Mouse (Mus musculus) testis, postnatal 14 days (tissue): ENCODE measurements around the gene Cxcr4.
"Not testable (repeated sequence)": the region's sequence is repeated elsewhere in the genome, so short reads cannot be mapped to it uniquely, and the experiment has no call there.

Experiments
- DNase-seq: peaks from one replicate; pipeline ENCODE4 v3.0.0; 2021; ENCODE audit warnings: low spot score

The Cxcr4 gene

GRCm38 (mm10) chr1:128597209-128597782, 5.2 kb upstream of the Cxcr4 start:
- no peak for DNase-seq

- no peak for DNase-seq
Observed at GRCm38 (mm10) chr1:128595528-128595927, 3.4 kb upstream of the Cxcr4 start.

GRCm38 (mm10) chr1:128595105-128595420, 3.0 kb upstream of the Cxcr4 start:
- no peak for DNase-seq

GRCm38 (mm10) chr1:128594353-128595104, 2.4 kb upstream of the Cxcr4 start:
- no peak for DNase-seq

- peak; percentile 35 for DNase-seq
Observed at GRCm38 (mm10) chr1:128592961-128593501, 938 bp upstream of the Cxcr4 start.

- peak; percentile 18 for DNase-seq
Observed at GRCm38 (mm10) chr1:128591721-128592210, 327 bp downstream of the Cxcr4 start.

- peak; percentile 23 for DNase-seq
Observed at GRCm38 (mm10) chr1:128590816-128591720, 1.0 kb downstream of the Cxcr4 start.

- no peak for DNase-seq
Observed at GRCm38 (mm10) chr1:128590011-128590410, 2.1 kb downstream of the Cxcr4 start.

- DNase-seq = no peak
Observed at GRCm38 (mm10) chr1:128589488-128589887, 2.6 kb downstream of the Cxcr4 start.

GRCm38 (mm10) chr1:128588337-128588736, 3.8 kb downstream of the Cxcr4 start:
- DNase-seq = no peak

GRCm38 (mm10) chr1:128586928-128587780, 4.9 kb downstream of the Cxcr4 start:
- DNase-seq = no peak

- no peak for DNase-seq
Observed at GRCm38 (mm10) chr1:128586162-128586927, 5.7 kb downstream of the Cxcr4 start.

- DNase-seq = peak; percentile 57
Observed at GRCm38 (mm10) chr1:128585396-128586161, 6.5 kb downstream of the Cxcr4 start.

- not testable (repeated sequence) for DNase-seq
Observed at GRCm38 (mm10) chr1:128584716-128585115, 7.4 kb downstream of the Cxcr4 start.

GRCm38 (mm10) chr1:128583279-128583872, 8.7 kb downstream of the Cxcr4 start:
- DNase-seq = no peak

GRCm38 (mm10) chr1:128580321-128580720, 11.8 kb downstream of the Cxcr4 start:
- DNase-seq = no peak

GRCm38 (mm10) chr1:128578454-128578853, 13.6 kb downstream of the Cxcr4 start:
- DNase-seq = no peak

- DNase-seq = no peak
Observed at GRCm38 (mm10) chr1:128575096-128575495, 17.0 kb downstream of the Cxcr4 start.

GRCm38 (mm10) chr1:128571033-128571432, 21.1 kb downstream of the Cxcr4 start:
- DNase-seq = no peak
